Mouse (Mus musculus) small intestine, adult 2 months (tissue): ENCODE measurements around the gene Hspb1.

Source experiments
- CTCF ChIP-seq: fragments of 200-500 bp; IDR thresholded peaks from 2 replicates; pipeline ENCODE4 v1.5.1; 2012; ENCODE audit warnings: low read depth, mild to moderate bottlenecking, control low read depth, inconsistent platforms, low read length, moderate library complexity, mixed read lengths; ENCODE audit not compliant: insufficient replicate concordance, insufficient read length; ENCODE audit errors: extremely low read depth
- POLR2A ChIP-seq: fragments of 200-500 bp; IDR thresholded peaks from 2 replicates; pipeline ENCODE4 v1.6.1; 2012; ENCODE audit warnings: low read depth, mild to moderate bottlenecking, control low read depth, inconsistent platforms, low read length, moderate library complexity

DNA sequence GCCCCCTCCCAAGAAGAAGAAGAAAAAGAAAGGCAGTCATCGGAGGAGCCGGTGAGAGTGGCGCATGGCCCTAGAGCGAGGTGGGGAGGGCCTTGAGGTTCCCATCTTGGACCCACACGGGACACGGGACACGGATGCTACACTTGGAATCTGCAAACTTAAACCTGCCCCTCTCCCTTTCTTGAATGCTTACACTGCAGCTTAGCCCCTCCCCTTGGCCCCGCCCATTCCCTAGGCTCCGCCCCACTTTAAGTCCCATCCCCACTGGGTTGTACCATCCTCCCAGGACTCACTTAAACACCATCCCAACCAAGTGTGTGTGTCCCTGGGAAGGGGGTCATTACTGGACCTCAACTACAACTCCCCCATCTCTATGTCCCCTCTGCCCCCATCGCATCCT is 35.3 kb upstream of the Hspb1 start:
- TF ChIP-seq CTCF (no peak), POLR2A (no peak)
